Mouse (Mus musculus) forebrain, embryonic 14.5 days (tissue): ENCODE results near the gene Anpep. TPM values are rescaled to one million over a fixed set of nuclear protein-coding genes. Genes with fewer than 3 reads are reported as not detected.

Source experiments
- ATAC-seq: fragments of 200-750 bp; cut with Nextera tagmentation; 2 replicates; pipeline ENCODE4 v1.8.0; 2017; ENCODE audit warnings: mild to moderate bottlenecking, moderate library complexity
- DNase-seq: peaks from one replicate; pipeline ENCODE4 v3.0.0-alpha.2; 2015; ENCODE audit warnings: low spot score
- H3K27ac ChIP-seq: fragments of 300-500 bp; sonication (generic); 2 replicates; pipeline ENCODE4 v1.5.1; 2014; ENCODE audit warnings: low read depth, mild to moderate bottlenecking, control low read depth, low read length, moderate library complexity
- H3K27me3 ChIP-seq: fragments of 300-500 bp; sonication (generic); replicated peaks from 2 replicates; pipeline ENCODE4 v1.6.1; 2014; ENCODE audit warnings: low read length, control low read depth, mixed read lengths; ENCODE audit not compliant: control insufficient read depth, insufficient read depth
- H3K36me3 ChIP-seq: fragments of 300-500 bp; sonication (generic); 2 replicates; pipeline ENCODE4 v1.6.1; 2014; ENCODE audit warnings: low read length, control low read depth; ENCODE audit not compliant: control insufficient read depth, insufficient read depth
- H3K4me1 ChIP-seq: fragments of 300-500 bp; sonication (generic); 2 replicates; pipeline ENCODE4 v1.6.1; 2014; ENCODE audit warnings: antibody characterized with exemption, low read length, control low read depth; ENCODE audit not compliant: control insufficient read depth, insufficient read depth
- H3K4me2 ChIP-seq: fragments of 300-500 bp; sonication (generic); 2 replicates; pipeline ENCODE4 v1.6.1; 2014; ENCODE audit warnings: mild to moderate bottlenecking, control low read depth, low read length
- H3K4me3 ChIP-seq: fragments of 300-500 bp; sonication (generic); 2 replicates; pipeline ENCODE4 v1.5.1; 2014; ENCODE audit warnings: low read depth, low read length, control low read depth
- H3K9ac ChIP-seq: fragments of 300-500 bp; sonication (generic); 2 replicates; pipeline ENCODE4 v1.6.1; 2014; ENCODE audit warnings: mild to moderate bottlenecking, low read length, control low read depth, moderate library complexity
- H3K9me3 ChIP-seq: fragments of 300-500 bp; sonication (generic); replicated peaks from 2 replicates; pipeline ENCODE4 v1.6.1; 2016; ENCODE audit warnings: low read length, control low read depth, mixed read lengths; ENCODE audit not compliant: control insufficient read depth
- WGBS: fragments of 180-500 bp; shearing (Covaris S2); extraction: QIAGEN DNeasy Blood & Tissue Kit; methylation state at CpG from one replicate; pipeline ENCODE4 v1.1.7; 2014; 5-methylcytosine and 5-hydroxymethylcytosine counted together
- polyA plus RNA-seq: library from polyadenylated mRNA; unstranded; fragments of >200 nt; fragmentation: Nextera tagmentation; extraction: Ambion mirVana; gene quantifications from 2 replicates; pipeline ENCODE4 v1.2.1, GENCODE M21; 2014

Gene Anpep
- polyA plus RNA-seq, 1 experiment from 2014 or later, result 2.7 TPM

DNA sequence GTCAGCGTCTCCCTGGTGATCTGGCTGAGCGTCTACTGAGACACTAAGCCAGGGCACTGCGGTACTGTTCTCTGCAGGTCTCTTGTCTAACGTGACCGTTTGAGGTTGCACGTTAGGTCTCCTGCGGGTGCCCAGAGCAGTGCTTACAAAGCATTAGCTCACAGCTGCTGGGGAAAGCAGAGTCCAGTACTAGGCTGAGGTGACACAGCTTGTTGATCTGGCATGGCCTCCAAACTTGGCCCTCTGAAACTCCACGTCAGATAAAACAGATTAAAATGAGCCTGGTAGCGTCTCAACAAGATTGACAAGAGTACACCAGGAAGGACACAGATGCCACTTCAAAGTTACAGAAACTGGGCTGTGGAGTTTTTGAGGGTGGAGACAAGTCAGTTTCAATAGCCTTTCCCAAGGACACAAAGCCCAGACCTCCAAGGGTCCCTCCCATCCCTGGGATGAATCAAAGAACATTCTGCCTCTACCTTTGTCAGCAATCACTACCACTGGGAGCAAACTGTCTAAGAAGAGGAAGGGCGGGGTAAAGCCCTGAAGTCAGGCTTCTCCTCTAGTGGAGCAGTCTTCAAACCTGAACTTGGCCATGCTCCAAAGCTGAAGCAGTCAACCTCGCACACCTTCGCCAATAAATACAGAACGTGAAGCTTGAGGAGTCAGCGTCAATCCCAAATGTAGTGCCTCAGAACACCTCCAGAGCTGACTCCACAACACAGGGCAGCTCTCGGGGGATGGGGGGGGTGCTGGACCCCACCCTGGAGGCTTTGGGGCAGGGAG, 29.8 kb upstream of the Anpep start:
- ATAC-seq (no peak), DNase-seq (no peak)
- H3K4me3 ChIP-seq, result no peak overlapping the region
- H3K9me3 ChIP-seq, result no peaks in the 10 kb centered on the region
- no peak overlapping the region for H3K27ac ChIP-seq
- no peaks in the 10 kb centered on the region for H3K27me3 ChIP-seq
- H3K4me2 ChIP-seq, result no peak overlapping the region
- no peak overlapping the region for H3K9ac ChIP-seq
- H3K36me3 ChIP-seq, result peaks cover 56% of the 10 kb centered on the region
- 92% methylated on average over 15 of the region's 15 CpGs for WGBS
- no peaks in the 10 kb centered on the region for H3K4me1 ChIP-seq

DNA sequence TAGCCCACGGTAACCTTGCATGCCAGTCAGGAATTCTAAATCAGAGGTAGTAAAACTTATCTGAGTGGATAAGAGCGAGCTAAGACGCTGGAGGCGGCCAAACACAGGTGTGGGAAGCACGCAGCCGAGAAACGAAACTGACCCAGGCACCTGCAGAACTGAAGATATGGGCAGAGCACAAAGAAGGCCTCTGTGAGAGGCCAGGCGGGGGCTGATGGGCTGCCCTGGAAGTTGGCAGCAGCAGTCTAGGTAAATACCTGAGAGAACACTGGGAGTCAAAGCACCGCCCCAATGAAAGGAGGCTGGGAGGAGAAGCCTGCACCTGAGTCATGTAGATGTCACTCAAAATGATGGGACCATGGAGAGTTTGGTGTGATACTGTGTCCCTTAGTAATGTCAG, 27.7 kb upstream of the Anpep start:
- Histone ChIP-seq H3K36me3 (peaks cover 49% of the 10 kb centered on the region), H3K27me3 (no peaks in the 10 kb centered on the region), H3K27ac (no peak overlapping the region), H3K4me3 (no peak overlapping the region), H3K4me2 (no peak overlapping the region), H3K9me3 (no peaks in the 10 kb centered on the region), H3K9ac (no peak overlapping the region), H3K4me1 (no peaks in the 10 kb centered on the region)
- ATAC-seq (no peak), DNase-seq (no peak)
- 94% methylated on average over 9 of the region's 9 CpGs for WGBS

GRCm38 (mm10) chr7:79883613-79884334, 22.9 kb upstream of the Anpep start:
- 93% methylated on average over 7 of the region's 7 CpGs for WGBS
- ATAC-seq, result no peak
- no peaks in the 10 kb centered on the region for H3K9me3 ChIP-seq

DNA sequence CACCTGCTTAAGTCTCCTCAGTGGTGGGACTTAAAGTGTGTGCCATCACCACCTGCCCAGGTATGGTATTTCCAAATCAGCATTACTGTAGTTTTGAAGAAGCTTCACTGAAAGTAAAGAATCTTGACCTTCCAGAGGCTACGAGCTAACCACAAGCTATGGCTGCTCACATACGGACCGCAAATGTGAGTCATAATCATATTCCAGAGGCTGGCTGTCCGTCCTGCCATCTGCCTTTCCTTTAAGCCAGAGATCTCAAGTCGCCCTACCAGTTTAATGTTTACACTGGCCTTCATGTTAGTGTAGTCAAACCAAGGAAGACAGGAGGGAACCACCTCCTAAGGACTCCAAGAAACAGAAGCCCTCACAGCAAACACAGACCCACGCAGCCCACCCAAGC, 21.0 kb upstream of the Anpep start:
- no peak overlapping the region for H3K27ac ChIP-seq
- no peak overlapping the region for H3K4me2 ChIP-seq
- no peaks in the 10 kb centered on the region for H3K9me3 ChIP-seq
- no peaks in the 10 kb centered on the region for H3K4me1 ChIP-seq
- DNase-seq, result no peak
- H3K4me3 ChIP-seq, result no peak overlapping the region
- peaks cover 48% of the 10 kb centered on the region for H3K36me3 ChIP-seq
- WGBS, result 95% methylated on average over 6 of the region's 6 CpGs
- no peaks in the 10 kb centered on the region for H3K27me3 ChIP-seq
- H3K9ac ChIP-seq, result no peak overlapping the region
- ATAC-seq, result no peak

More at GRCm38 (mm10) chr7:79883613-79884334, 22.9 kb upstream of the Anpep start:
- no peak for DNase-seq
- no peak overlapping the region for H3K4me3 ChIP-seq
- no peak overlapping the region for H3K4me2 ChIP-seq
- H3K9ac ChIP-seq, result no peak overlapping the region
- H3K36me3 ChIP-seq, result peaks cover 52% of the 10 kb centered on the region
- no peaks in the 10 kb centered on the region for H3K4me1 ChIP-seq
- no peaks in the 10 kb centered on the region for H3K27me3 ChIP-seq
- no peak overlapping the region for H3K27ac ChIP-seq

GRCm38 (mm10) chr7:79880998-79881397, 20.1 kb upstream of the Anpep start:
- Histone ChIP-seq H3K27ac (no peak overlapping the region), H3K9ac (no peak overlapping the region), H3K4me3 (no peak overlapping the region), H3K36me3 (peaks cover 52% of the 10 kb centered on the region), H3K27me3 (no peaks in the 10 kb centered on the region), H3K4me2 (no peak overlapping the region), H3K9me3 (no peaks in the 10 kb centered on the region), H3K4me1 (no peaks in the 10 kb centered on the region)
- WGBS, result 63% methylated on average over 3 of the region's 3 CpGs
- ATAC-seq, result no peak
- DNase-seq, result no peak

DNA sequence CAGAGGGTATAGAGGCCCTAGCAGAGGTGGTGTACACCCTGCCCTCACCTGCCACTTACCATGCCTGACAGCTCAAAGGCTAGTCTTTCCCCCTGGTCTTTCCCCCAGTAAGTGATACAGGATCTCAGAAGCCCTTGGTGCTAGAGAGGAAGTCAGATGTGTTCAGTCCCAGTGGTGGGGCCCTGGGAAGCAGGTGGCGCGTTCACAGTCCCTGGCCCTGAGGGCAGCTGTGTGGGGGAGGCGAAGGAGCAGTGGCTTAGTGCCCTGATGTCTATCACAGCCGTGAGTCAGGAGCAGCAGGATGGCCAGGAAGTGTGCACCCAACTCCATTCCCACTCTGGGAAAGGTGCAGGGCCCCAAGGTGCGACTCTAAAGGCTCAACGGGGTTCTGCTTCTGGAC, 19.2 kb upstream of the Anpep start:
- no peaks in the 10 kb centered on the region for H3K27me3 ChIP-seq
- no peak for ATAC-seq
- H3K4me2 ChIP-seq, result no peak overlapping the region
- H3K4me1 ChIP-seq, result no peaks in the 10 kb centered on the region
- peaks cover 45% of the 10 kb centered on the region for H3K36me3 ChIP-seq
- no peak overlapping the region for H3K4me3 ChIP-seq
- WGBS, result 95% methylated on average over 6 of the region's 6 CpGs
- H3K27ac ChIP-seq, result no peak overlapping the region
- no peak for DNase-seq
- no peak overlapping the region for H3K9ac ChIP-seq
- no peaks in the 10 kb centered on the region for H3K9me3 ChIP-seq

DNA sequence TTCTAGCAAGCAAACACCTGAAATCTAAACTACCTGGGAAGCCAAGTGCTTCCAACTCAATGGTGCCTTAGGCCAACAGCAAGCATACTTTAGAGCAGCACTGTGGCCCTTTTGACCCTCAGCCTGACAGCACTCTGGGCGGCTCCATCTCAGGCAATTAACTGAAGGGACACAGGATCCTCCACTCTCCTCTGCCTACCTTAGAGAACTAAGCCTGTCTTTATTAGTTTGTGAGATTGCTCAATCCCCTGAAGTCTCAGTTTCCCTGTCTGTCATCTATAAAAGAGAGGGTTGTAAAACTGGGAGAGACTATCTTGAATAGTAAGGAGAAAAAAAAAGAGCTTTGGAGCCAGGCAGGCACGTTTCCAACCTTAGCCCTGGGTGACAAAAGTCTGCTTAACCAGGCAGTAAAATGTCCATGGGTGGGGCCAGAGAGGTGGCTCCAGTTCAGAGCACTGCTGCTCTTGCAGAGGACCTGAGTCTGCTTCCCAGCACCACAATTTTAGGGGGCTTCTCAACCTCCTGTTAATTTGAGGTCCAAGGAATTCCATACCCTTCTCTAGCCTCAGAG, 17.7 kb upstream of the Anpep start:
- Histone ChIP-seq H3K36me3 (peaks cover 41% of the 10 kb centered on the region), H3K27me3 (no peaks in the 10 kb centered on the region), H3K9me3 (no peaks in the 10 kb centered on the region), H3K4me3 (no peak overlapping the region), H3K4me2 (no peak overlapping the region), H3K27ac (no peak overlapping the region), H3K9ac (no peak overlapping the region), H3K4me1 (no peaks in the 10 kb centered on the region)
- WGBS, result 66% methylated on average over 2 of the region's 2 CpGs
- DNase-seq (no peak), ATAC-seq (no peak)

- no peaks in the 10 kb centered on the region for H3K9me3 ChIP-seq
- peaks cover 6% of the 10 kb centered on the region; the same call in 1 of the 2 replicates for H3K36me3 ChIP-seq
- DNase-seq (no peak), ATAC-seq (no peak)
- no peak overlapping the region for H3K4me2 ChIP-seq
- no peaks in the 10 kb centered on the region for H3K27me3 ChIP-seq
- no peaks in the 10 kb centered on the region for H3K4me1 ChIP-seq
- H3K27ac ChIP-seq, result no peak overlapping the region
- no peak overlapping the region for H3K4me3 ChIP-seq
- H3K9ac ChIP-seq, result no peak overlapping the region
- 85% methylated on average over 6 of the region's 6 CpGs for WGBS
These were observed 12.5 kb upstream of the Anpep start for GRCm38 (mm10) chr7:79873407-79873806.
